Mouse (Mus musculus): Measurements from ENCODE around the gene Gsg1l. TPM values are rescaled to one million over a fixed set of nuclear protein-coding genes. Genes with fewer than 3 reads are reported as not detected.

The Gsg1l gene
- polyA plus RNA-seq, 1 experiment from 2014 or later = 7.0 TPM

GRCm38 (mm10) chr7:125991846-125992245, 90.4 kb downstream of the Gsg1l start:
- no peak overlapping the region for H3K27ac ChIP-seq (ENCODE audit: low read depth, low read length)
- DNase-seq (ENCODE audit: low spot score) (no peak), ATAC-seq (ENCODE audit: insufficient read depth, low FRiP score, low TSS enrichment) (no peak)
- H3K4me1 ChIP-seq (ENCODE audit: control insufficient read depth, insufficient read depth, low read length) = peaks cover 6% of the 10 kb centered on the region; the same call in 1 of the 2 replicates
- H3K4me3 ChIP-seq (ENCODE audit: low read depth, low read length) = no peak overlapping the region
- H3K27me3 ChIP-seq (ENCODE audit: control insufficient read depth, insufficient read depth, low read length) = no peaks in the 10 kb centered on the region
- H3K36me3 ChIP-seq (ENCODE audit: control insufficient read depth, insufficient read depth, low read length) = no peaks in the 10 kb centered on the region
- no peak overlapping the region for H3K4me2 ChIP-seq (ENCODE audit: low read depth)
- 36% methylated on average over 2 of the region's 2 CpGs for WGBS
- H3K9ac ChIP-seq (ENCODE audit: low read length) = no peak overlapping the region
- no peaks in the 10 kb centered on the region for H3K9me3 ChIP-seq (ENCODE audit: control insufficient read depth, low read length)

- Histone ChIP-seq H3K9me3 (ENCODE audit: control insufficient read depth, low read length) (no peaks in the 10 kb centered on the region), H3K27me3 (ENCODE audit: control insufficient read depth, insufficient read depth, low read length) (no peaks in the 10 kb centered on the region), H3K9ac (ENCODE audit: low read length) (no peak overlapping the region), H3K4me2 (ENCODE audit: low read depth) (no peak overlapping the region), H3K4me3 (ENCODE audit: low read depth, low read length) (no peak overlapping the region), H3K4me1 (ENCODE audit: control insufficient read depth, insufficient read depth, low read length) (peaks cover 6% of the 10 kb centered on the region; the same call in 1 of the 2 replicates), H3K36me3 (ENCODE audit: control insufficient read depth, insufficient read depth, low read length) (no peaks in the 10 kb centered on the region), H3K27ac (ENCODE audit: low read depth, low read length) (no peak overlapping the region)
- ATAC-seq (ENCODE audit: insufficient read depth, low FRiP score, low TSS enrichment) = no peak
- no peak for DNase-seq (ENCODE audit: low spot score)
- WGBS = 82% methylated on average over 7 of the region's 7 CpGs
Observed at GRCm38 (mm10) chr7:125989969-125990368, 92.2 kb downstream of the Gsg1l start.

DNA sequence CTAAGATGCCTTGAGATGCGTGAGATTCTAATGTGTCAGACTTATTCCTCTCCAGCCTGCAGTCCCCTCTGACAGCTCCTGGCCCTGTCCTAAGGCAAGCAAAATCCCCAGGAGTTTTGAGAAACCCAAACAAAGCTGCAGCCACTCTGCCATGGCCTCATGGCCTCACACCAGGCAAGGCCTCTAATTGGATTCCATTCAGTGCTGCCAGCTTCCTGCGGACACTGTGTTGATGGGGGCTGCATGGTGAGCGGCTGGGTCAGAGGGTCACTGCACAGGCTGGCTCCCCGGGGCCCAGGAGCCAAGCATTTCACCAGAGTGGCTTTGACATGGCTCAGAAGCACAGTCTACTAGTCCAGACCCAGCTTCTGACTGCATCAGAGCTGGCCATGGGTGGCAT, 92.7 kb downstream of the Gsg1l start:
- H3K27ac ChIP-seq (ENCODE audit: low read depth, low read length) = no peak overlapping the region
- H3K4me1 ChIP-seq (ENCODE audit: control insufficient read depth, insufficient read depth, low read length) = peaks cover 6% of the 10 kb centered on the region; the same call in 1 of the 2 replicates
- H3K27me3 ChIP-seq (ENCODE audit: control insufficient read depth, insufficient read depth, low read length) = no peaks in the 10 kb centered on the region
- no peaks in the 10 kb centered on the region for H3K36me3 ChIP-seq (ENCODE audit: control insufficient read depth, insufficient read depth, low read length)
- no peak overlapping the region for H3K4me2 ChIP-seq (ENCODE audit: low read depth)
- H3K9me3 ChIP-seq (ENCODE audit: control insufficient read depth, low read length) = no peaks in the 10 kb centered on the region
- DNase-seq (ENCODE audit: low spot score) (no peak), ATAC-seq (ENCODE audit: insufficient read depth, low FRiP score, low TSS enrichment) (no peak)
- no peak overlapping the region for H3K4me3 ChIP-seq (ENCODE audit: low read depth, low read length)
- 26% methylated on average over 4 of the region's 4 CpGs for WGBS
- no peak overlapping the region for H3K9ac ChIP-seq (ENCODE audit: low read length)

DNA sequence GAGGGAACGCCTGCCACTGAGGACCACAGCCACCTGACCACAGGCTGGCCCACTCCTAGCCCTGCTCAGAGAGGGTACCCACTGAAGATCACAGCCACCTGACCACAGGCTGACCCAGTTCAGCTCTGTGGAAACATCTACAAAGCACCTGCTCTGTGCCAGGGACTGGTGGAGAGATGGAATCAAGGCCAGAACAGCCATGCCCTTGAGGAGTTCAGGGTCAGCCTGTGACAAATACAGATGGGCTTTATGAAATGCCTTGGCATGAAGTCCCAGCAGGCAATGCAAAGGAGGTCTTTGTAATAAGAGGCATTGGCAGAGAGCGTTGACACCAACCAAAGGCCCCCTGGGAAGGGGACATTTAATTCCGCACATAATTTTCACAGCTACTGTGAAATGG, 93.9 kb downstream of the Gsg1l start:
- Histone ChIP-seq H3K36me3 (ENCODE audit: control insufficient read depth, insufficient read depth, low read length) (no peaks in the 10 kb centered on the region), H3K9ac (ENCODE audit: low read length) (no peak overlapping the region), H3K27ac (ENCODE audit: low read depth, low read length) (no peak overlapping the region), H3K4me2 (ENCODE audit: low read depth) (no peak overlapping the region), H3K4me1 (ENCODE audit: control insufficient read depth, insufficient read depth, low read length) (peaks cover 6% of the 10 kb centered on the region; the same call in 1 of the 2 replicates), H3K4me3 (ENCODE audit: low read depth, low read length) (no peak overlapping the region), H3K27me3 (ENCODE audit: control insufficient read depth, insufficient read depth, low read length) (no peaks in the 10 kb centered on the region), H3K9me3 (ENCODE audit: control insufficient read depth, low read length) (no peaks in the 10 kb centered on the region)
- WGBS = 87% methylated on average over 3 of the region's 3 CpGs
- DNase-seq (ENCODE audit: low spot score) (no peak), ATAC-seq (ENCODE audit: insufficient read depth, low FRiP score, low TSS enrichment) (no peak)

GRCm38 (mm10) chr7:125987117-125987516, 95.1 kb downstream of the Gsg1l start:
- Histone ChIP-seq H3K36me3 (ENCODE audit: control insufficient read depth, insufficient read depth, low read length) (no peaks in the 10 kb centered on the region), H3K4me1 (ENCODE audit: control insufficient read depth, insufficient read depth, low read length) (peaks cover 6% of the 10 kb centered on the region; the same call in 1 of the 2 replicates), H3K9ac (ENCODE audit: low read length) (no peak overlapping the region), H3K27me3 (ENCODE audit: control insufficient read depth, insufficient read depth, low read length) (no peaks in the 10 kb centered on the region), H3K27ac (ENCODE audit: low read depth, low read length) (no peak overlapping the region), H3K9me3 (ENCODE audit: control insufficient read depth, low read length) (no peaks in the 10 kb centered on the region), H3K4me2 (ENCODE audit: low read depth) (no peak overlapping the region), H3K4me3 (ENCODE audit: low read depth, low read length) (no peak overlapping the region)
- ATAC-seq (ENCODE audit: insufficient read depth, low FRiP score, low TSS enrichment) (no peak), DNase-seq (ENCODE audit: low spot score) (no peak)
- 89% methylated on average over 3 of the region's 3 CpGs for WGBS

DNA sequence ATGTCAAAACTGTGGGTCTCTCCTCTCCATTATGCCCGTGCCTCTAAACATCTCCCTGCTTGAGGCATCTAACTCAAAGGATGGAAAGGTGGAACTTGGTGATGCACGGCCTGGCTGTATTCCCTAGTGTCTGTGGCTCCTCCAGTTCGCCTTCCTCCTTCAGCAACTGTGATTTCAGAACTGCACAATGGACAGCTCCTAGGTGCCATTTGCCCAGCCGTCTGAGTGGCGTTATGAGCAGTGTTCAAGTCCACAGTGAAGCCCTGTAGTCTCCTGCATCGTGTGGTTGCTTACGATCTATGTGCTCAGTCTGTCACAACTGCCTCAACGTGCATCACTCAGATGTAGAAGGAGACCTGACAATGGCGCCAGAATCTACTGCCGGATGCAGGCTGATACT, 96.6 kb downstream of the Gsg1l start:
- DNase-seq (ENCODE audit: low spot score) = no peak
- no peaks in the 10 kb centered on the region for H3K9me3 ChIP-seq (ENCODE audit: control insufficient read depth, low read length)
- peaks cover 6% of the 10 kb centered on the region; the same call in 1 of the 2 replicates for H3K4me1 ChIP-seq (ENCODE audit: control insufficient read depth, insufficient read depth, low read length)
- H3K4me3 ChIP-seq (ENCODE audit: low read depth, low read length) = no peak overlapping the region
- no peak for ATAC-seq (ENCODE audit: insufficient read depth, low FRiP score, low TSS enrichment)
- H3K9ac ChIP-seq (ENCODE audit: low read length) = no peak overlapping the region
- WGBS = 73% methylated on average over 10 of the region's 10 CpGs
- no peak overlapping the region for H3K27ac ChIP-seq (ENCODE audit: low read depth, low read length)
- no peaks in the 10 kb centered on the region for H3K36me3 ChIP-seq (ENCODE audit: control insufficient read depth, insufficient read depth, low read length)
- no peaks in the 10 kb centered on the region for H3K27me3 ChIP-seq (ENCODE audit: control insufficient read depth, insufficient read depth, low read length)
- H3K4me2 ChIP-seq (ENCODE audit: low read depth) = no peak overlapping the region

DNA sequence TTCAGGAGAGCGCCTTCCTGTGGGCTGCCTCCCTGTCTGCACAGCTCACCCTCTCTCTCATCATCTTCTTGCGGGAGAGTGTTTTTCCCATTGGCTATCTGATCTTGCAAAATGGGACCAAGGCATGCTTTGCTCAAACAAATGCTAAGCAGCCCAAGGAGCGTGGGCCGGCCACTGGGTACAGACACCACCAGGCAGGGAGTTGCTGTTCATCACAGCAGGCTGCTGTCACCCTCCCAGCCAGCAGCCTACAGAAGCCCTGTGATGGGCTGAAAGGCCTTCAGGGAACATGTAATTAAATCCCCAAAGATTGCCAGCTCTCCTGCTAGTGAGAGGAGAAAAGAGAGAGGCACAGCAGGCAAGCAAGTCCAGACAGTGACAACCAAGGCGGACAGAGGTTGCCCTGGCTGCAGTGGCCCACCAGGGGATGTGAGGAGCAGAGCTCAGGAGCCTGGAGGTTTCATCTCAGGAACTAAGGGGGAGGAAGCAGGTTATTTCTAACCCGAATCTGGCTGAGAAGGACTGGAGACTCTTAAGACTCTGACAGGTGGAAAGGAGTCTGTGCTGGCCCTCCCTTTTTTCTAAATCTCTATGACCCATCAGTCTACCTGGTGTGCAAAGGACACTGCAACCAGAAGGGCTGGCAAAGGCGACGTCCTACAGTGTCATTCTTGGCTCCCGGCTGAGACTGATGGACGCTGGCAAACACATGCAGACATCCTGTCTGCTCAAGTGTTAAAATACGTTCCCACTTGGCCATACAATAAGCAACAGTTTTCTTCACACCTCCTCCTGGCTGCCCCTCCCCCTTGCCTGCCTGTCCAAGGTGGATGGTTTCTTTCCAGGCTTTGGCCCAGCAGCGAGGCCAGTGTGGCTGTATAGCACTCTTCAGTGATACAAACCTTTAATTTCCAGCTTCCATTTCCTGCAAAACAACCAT, 98.0 kb downstream of the Gsg1l start:
- no peak overlapping the region for H3K4me2 ChIP-seq (ENCODE audit: low read depth)
- DNase-seq (ENCODE audit: low spot score) (no peak), ATAC-seq (ENCODE audit: insufficient read depth, low FRiP score, low TSS enrichment) (no peak)
- no peak overlapping the region; the same call in 1 of the 2 replicates for H3K27ac ChIP-seq (ENCODE audit: low read depth, low read length)
- 44% methylated on average over 12 of the region's 12 CpGs for WGBS
- no peaks in the 10 kb centered on the region for H3K9me3 ChIP-seq (ENCODE audit: control insufficient read depth, low read length)
- H3K9ac ChIP-seq (ENCODE audit: low read length) = no peak overlapping the region
- H3K27me3 ChIP-seq (ENCODE audit: control insufficient read depth, insufficient read depth, low read length) = no peaks in the 10 kb centered on the region
- H3K4me3 ChIP-seq (ENCODE audit: low read depth, low read length) = no peak overlapping the region
- no peaks in the 10 kb centered on the region for H3K36me3 ChIP-seq (ENCODE audit: control insufficient read depth, insufficient read depth, low read length)
- H3K4me1 ChIP-seq (ENCODE audit: control insufficient read depth, insufficient read depth, low read length) = 0 out of 2 replicates have a peak, but pooled peaks cover 2% of the 10 kb centered on the region

- H3K9me3 ChIP-seq (ENCODE audit: control insufficient read depth, low read length) = no peaks in the 10 kb centered on the region
- no peaks in the 10 kb centered on the region for H3K36me3 ChIP-seq (ENCODE audit: control insufficient read depth, insufficient read depth, low read length)
- H3K4me2 ChIP-seq (ENCODE audit: low read depth) = no peak overlapping the region
- ATAC-seq (ENCODE audit: insufficient read depth, low FRiP score, low TSS enrichment) (no peak), DNase-seq (ENCODE audit: low spot score) (no peak)
- 81% methylated on average over 8 of the region's 8 CpGs for WGBS
- H3K9ac ChIP-seq (ENCODE audit: low read length) = no peak overlapping the region
- H3K27me3 ChIP-seq (ENCODE audit: control insufficient read depth, insufficient read depth, low read length) = no peaks in the 10 kb centered on the region
- no peaks in the 10 kb centered on the region for H3K4me1 ChIP-seq (ENCODE audit: control insufficient read depth, insufficient read depth, low read length)
- no peak overlapping the region for H3K27ac ChIP-seq (ENCODE audit: low read depth, low read length)
- no peak overlapping the region for H3K4me3 ChIP-seq (ENCODE audit: low read depth, low read length)
Observed at GRCm38 (mm10) chr7:125979591-125979990, 102.6 kb downstream of the Gsg1l start.

DNA sequence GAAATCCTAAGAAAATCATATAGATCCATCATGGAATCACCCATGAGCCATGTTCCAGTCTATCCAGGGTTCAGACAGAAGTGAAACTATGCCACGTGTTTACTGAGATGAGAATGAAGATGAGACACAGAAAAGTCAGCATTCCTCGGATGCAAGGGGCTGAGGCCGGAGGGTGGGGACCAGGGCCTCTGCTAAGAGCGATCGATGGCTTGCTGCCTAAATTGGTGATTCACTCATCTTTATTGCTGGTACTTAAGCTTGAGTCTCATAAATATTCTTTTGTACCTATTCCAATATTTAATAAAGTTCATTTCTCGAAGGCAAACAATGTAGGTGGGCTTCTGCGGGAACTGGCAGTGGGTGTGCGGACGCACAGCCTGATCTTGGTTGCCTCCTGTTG, 105.5 kb downstream of the Gsg1l start:
- ATAC-seq (ENCODE audit: insufficient read depth, low FRiP score, low TSS enrichment) (no peak), DNase-seq (ENCODE audit: low spot score) (no peak)
- Histone ChIP-seq H3K4me1 (ENCODE audit: control insufficient read depth, insufficient read depth, low read length) (no peaks in the 10 kb centered on the region), H3K27ac (ENCODE audit: low read depth, low read length) (no peak overlapping the region), H3K36me3 (ENCODE audit: control insufficient read depth, insufficient read depth, low read length) (no peaks in the 10 kb centered on the region), H3K9me3 (ENCODE audit: control insufficient read depth, low read length) (no peaks in the 10 kb centered on the region), H3K4me2 (ENCODE audit: low read depth) (no peak overlapping the region), H3K9ac (ENCODE audit: low read length) (no peak overlapping the region), H3K4me3 (ENCODE audit: low read depth, low read length) (no peak overlapping the region), H3K27me3 (ENCODE audit: control insufficient read depth, insufficient read depth, low read length) (no peaks in the 10 kb centered on the region)
- 90% methylated on average over 9 of the region's 9 CpGs for WGBS
